In the genomic region with DNA sequence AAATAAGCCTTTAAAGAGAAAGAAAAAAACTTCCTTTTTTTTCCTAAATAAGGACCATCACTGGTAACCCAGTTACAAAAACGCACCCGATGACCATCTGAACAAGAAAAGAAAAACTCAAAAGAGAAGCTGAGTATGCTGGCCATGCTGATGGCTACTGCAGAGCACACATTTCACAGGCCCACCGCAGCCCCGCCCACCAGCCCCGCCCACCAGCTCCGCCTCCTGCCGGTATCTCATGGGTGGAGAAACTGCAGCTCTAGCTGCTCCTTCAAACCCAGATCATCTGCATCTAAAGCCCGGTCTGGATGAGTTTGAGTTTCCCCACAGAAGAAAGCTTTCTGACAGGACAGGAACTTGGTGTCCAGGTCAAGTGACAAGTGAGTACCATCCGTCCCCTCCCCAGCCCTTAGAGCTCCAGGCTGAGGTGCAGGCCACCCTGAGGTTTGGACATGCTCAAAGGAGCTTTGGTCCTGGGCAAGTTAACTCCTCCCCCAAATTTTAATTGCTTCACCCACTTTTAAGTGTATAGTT, we compare ENCODE assay signal across 9 mouse cellular contexts. TPM values are rescaled to one million over a fixed set of nuclear protein-coding genes. Genes with fewer than 3 reads are reported as not detected.
DNase-seq lines count a peak whose midpoint lies in the region; ATAC-seq and TF ChIP-seq lines count a peak whose summit lies in the region.
"Had no signal": no experiment of that assay in that cellular context is flagged by ENCODE, and none has a peak within 500 bp of the region (broad histone marks: within the 10 kb centered on the region; RNA-seq: fewer than 3 reads in every experiment).

No protein-coding gene starts in this region.

- intact Hi-C loops in heart, postnatal 14 days (cut with DNase I), result no loop called here

- no peaks in the 10 kb centered on the region for H3K27me3 ChIP-seq in lung, embryonic 16.5 days (ENCODE audit: control insufficient read depth, insufficient read depth, low read depth, low read length)
- H3K27me3 ChIP-seq in limb, embryonic 14.5 days (ENCODE audit: control insufficient read depth, insufficient read depth, low read length), result no peaks in the 10 kb centered on the region
- H3K27me3 ChIP-seq: embryonic facial prominence, embryonic 12.5 days had no signal

- ATAC-seq in lung, embryonic 16.5 days (ENCODE audit: low read depth), result no peak
- ATAC-seq in limb, embryonic 14.5 days (ENCODE audit: low FRiP score, low read depth), result no peak

- H3K4me1 ChIP-seq in lung, embryonic 16.5 days (replicated peaks; ENCODE audit: control insufficient read depth, insufficient read depth, low read length), result peaks cover 42% of the 10 kb centered on the region
- H3K4me1 ChIP-seq in limb, embryonic 14.5 days (ENCODE audit: control insufficient read depth, insufficient read depth, low read length), result peaks cover 14% of the 10 kb centered on the region

- H3K9ac ChIP-seq in lung, embryonic 16.5 days (ENCODE audit: low read length), result no peak overlapping the region
- no peak overlapping the region for H3K9ac ChIP-seq in limb, embryonic 14.5 days (ENCODE audit: low read depth, low read length, severe bottlenecking)
- H3K9ac ChIP-seq: embryonic facial prominence, embryonic 12.5 days had no signal

- no peak overlapping the region for H3K4me3 ChIP-seq in lung, embryonic 16.5 days (ENCODE audit: low read length)
- no peak overlapping the region for H3K4me3 ChIP-seq in limb, embryonic 14.5 days (replicated peaks; ENCODE audit: low read length)
- H3K4me3 ChIP-seq: embryonic facial prominence, embryonic 12.5 days had no signal

- peak overlapping the region; percentile 69 for H3K27ac ChIP-seq in lung, embryonic 16.5 days (ENCODE audit: low read length)
- H3K27ac ChIP-seq in limb, embryonic 14.5 days (replicated peaks; ENCODE audit: low read depth, low read length), result no peak overlapping the region
- H3K27ac ChIP-seq: embryonic facial prominence, embryonic 12.5 days had no signal

- 30% methylated on average over 9 of the region's 9 CpGs for WGBS in lung, embryonic 16.5 days
- 30% methylated on average over 9 of the region's 9 CpGs for WGBS in limb, embryonic 14.5 days

- peak; percentile 89 for DNase-seq in heart, adult 11 months
- no peak for DNase-seq in heart, postnatal 14 days
- DNase-seq in lung, postnatal 25 days (ENCODE audit: low spot score), result no peak
- peak; percentile 73 for DNase-seq in R1 (ENCODE audit: low read depth, low spot score)
- DNase-seq in limb, embryonic 14.5 days (ENCODE audit: low spot score), result no peak
- no peak for DNase-seq in cerebellum, postnatal 14 days
- no peak for DNase-seq in layer of hippocampus, adult 8-10 months (ENCODE audit: low spot score in 2 of 2)

- no peak for TF ChIP-seq POLR2A in limb, embryonic 14.5 days (IDR thresholded peaks at IDR 0.05; ENCODE audit: borderline replicate concordance, extremely low read depth, insufficient read depth, insufficient read length)

- no peak overlapping the region for H3K4me2 ChIP-seq in lung, embryonic 16.5 days (ENCODE audit: low read depth, low read length)
- H3K4me2 ChIP-seq in limb, embryonic 14.5 days (replicated peaks; ENCODE audit: low read depth, low read length, severe bottlenecking), result 0 out of 2 replicates have a peak overlapping the region, but pooled peaks have one; percentile 10
- H3K4me2 ChIP-seq: embryonic facial prominence, embryonic 12.5 days had no signal

- no peaks in the 10 kb centered on the region for H3K9me3 ChIP-seq in lung, embryonic 16.5 days (ENCODE audit: control insufficient read depth, low read length)
- H3K9me3 ChIP-seq in limb, embryonic 14.5 days (ENCODE audit: control insufficient read depth, low read length), result no peaks in the 10 kb centered on the region
- H3K9me3 ChIP-seq: embryonic facial prominence, embryonic 12.5 days had no signal

- no peaks in the 10 kb centered on the region for H3K36me3 ChIP-seq in lung, embryonic 16.5 days (ENCODE audit: control insufficient read depth, insufficient read depth, low read length)
- no peaks in the 10 kb centered on the region for H3K36me3 ChIP-seq in limb, embryonic 14.5 days (ENCODE audit: control insufficient read depth, insufficient read depth, low read length)
- H3K36me3 ChIP-seq: embryonic facial prominence, embryonic 12.5 days had no signal

RNA-seq across cellular contexts. Expression of gene Apbb2, which starts 16.2 kb away (rescaled TPM):
- 10 to 100 TPM; 48.0 to 55.1 TPM for total RNA-seq in heart, postnatal 14 days (2021)
- 56.7 and 57.0 TPM in 2 replicates for polyA plus RNA-seq in lung, embryonic 16.5 days (2015; fragmentation: Nextera tagmentation; extraction: Ambion mirVana)
- 15.8 and 16.9 TPM in 2 replicates for polyA plus RNA-seq in limb, embryonic 14.5 days (2012; rRNA removed)
- polyA plus RNA-seq in limb, embryonic 14.5 days (2014; fragmentation: Nextera tagmentation; extraction: Ambion mirVana), result 45.8 and 49.8 TPM in 2 replicates
- 10 to 100 TPM; 51.9 to 69.8 (median 57.1) TPM for total RNA-seq in layer of hippocampus, adult 8-10 months (2022)

Comparison
In these comparisons a context has a peak if more than half of its experiments do, and no peak if none do; other contexts are left out.
1. DNase-seq: peak in heart, adult 11 months (single experiment) and R1 (single experiment); none in heart, postnatal 14 days (0 of 2), lung, postnatal 25 days (single experiment), limb, embryonic 14.5 days (single experiment), cerebellum, postnatal 14 days (0 of 2) and layer of hippocampus, adult 8-10 months (0 of 2).